Mouse (Mus musculus) heart, postnatal 0 days (tissue): Measurements from ENCODE around the gene Sec14l4. TPM values are rescaled to one million over a fixed set of nuclear protein-coding genes. Genes with fewer than 3 reads are reported as not detected.

ENCODE experiments used
- ATAC-seq: fragments of 200-750 bp; cut with Nextera tagmentation; 2 replicates; pipeline ENCODE4 v1.8.0; 2017; ENCODE audit warnings: low read depth, moderate number of reproducible peaks, moderate library complexity; ENCODE audit not compliant: insufficient read depth
- DNase-seq: peaks from one replicate; pipeline ENCODE4 v3.0.0-alpha.2; 2016; ENCODE audit warnings: low spot score
- H3K27ac ChIP-seq: fragments of 300-500 bp; sonication (generic); 2 replicates; pipeline ENCODE4 v1.5.1; 2014; ENCODE audit warnings: low read depth, mild to moderate bottlenecking
- H3K27me3 ChIP-seq: fragments of 300-500 bp; sonication (generic); 2 replicates; pipeline ENCODE4 v1.6.1; 2014; ENCODE audit warnings: low read length, mixed read lengths; ENCODE audit not compliant: control insufficient read depth, insufficient read depth
- H3K36me3 ChIP-seq: fragments of 300-500 bp; sonication (generic); replicated peaks from 2 replicates; pipeline ENCODE4 v1.6.1; 2014; ENCODE audit warnings: low read length, mixed read lengths; ENCODE audit not compliant: control insufficient read depth, insufficient read depth
- H3K4me1 ChIP-seq: fragments of 300-500 bp; sonication (generic); 2 replicates; pipeline ENCODE4 v1.6.1; 2014; ENCODE audit warnings: antibody characterized with exemption; ENCODE audit not compliant: control insufficient read depth, insufficient read depth
- H3K4me2 ChIP-seq: fragments of 300-500 bp; sonication (generic); 2 replicates; pipeline ENCODE4 v1.6.1; 2014; ENCODE audit warnings: low read depth, mild to moderate bottlenecking, low read length, moderate library complexity
- H3K4me3 ChIP-seq: fragments of 300-500 bp; sonication (generic); 2 replicates; pipeline ENCODE4 v1.5.1; 2014; ENCODE audit warnings: low read depth, low read length
- H3K9ac ChIP-seq: fragments of 300-500 bp; sonication (generic); replicated peaks from 2 replicates; pipeline ENCODE4 v1.6.1; 2014; ENCODE audit warnings: low read depth, low read length, mixed read lengths
- H3K9me3 ChIP-seq: fragments of 300-500 bp; sonication (generic); replicated peaks from 2 replicates; pipeline ENCODE4 v1.6.1; 2016; ENCODE audit warnings: low read length; ENCODE audit not compliant: control insufficient read depth
- CTCF ChIP-seq: IDR thresholded peaks from 2 replicates; pipeline ENCODE4 v1.5.1; 2016; ENCODE audit warnings: antibody characterized with exemption, control low read depth, low read depth
- EP300 ChIP-seq: IDR thresholded peaks from 2 replicates; pipeline ENCODE4 v1.6.1; 2016; ENCODE audit warnings: antibody characterized with exemption, low read depth
- WGBS: fragments of 180-500 bp; shearing (Covaris S2); extraction: QIAGEN DNeasy Blood & Tissue Kit; methylation state at CpG from one replicate; pipeline ENCODE4 v1.1.7; 2014; 5-methylcytosine and 5-hydroxymethylcytosine counted together
- polyA plus RNA-seq: library from polyadenylated mRNA; unstranded; fragments of >200 nt; fragmentation: Nextera tagmentation; extraction: Ambion mirVana; gene quantifications from 2 replicates; pipeline ENCODE4 v1.2.1, GENCODE M21; 2015
- total RNA-seq: library from RNA; depleted of rRNA; stranded (reverse); fragments of >200 nt; gene quantifications from 2 replicates; pipeline ENCODE4 v1.2.3, GENCODE M21; 2014; ENCODE audit warnings: low replicate concordance

The Sec14l4 gene
- total and polyA plus RNA-seq, 2 experiments from 2014 or later, result not detected

- H3K36me3 ChIP-seq, result peaks cover 13% of the 10 kb centered on the region
- H3K4me1 ChIP-seq, result 0 out of 2 replicates have a peak, but pooled peaks cover 4% of the 10 kb centered on the region
- TF ChIP-seq EP300 (no peak), CTCF (no peak)
- peaks cover 19% of the 10 kb centered on the region for H3K27me3 ChIP-seq
- DNase-seq (no peak), ATAC-seq (no peak)
- peak overlapping the region; percentile 62 for H3K4me2 ChIP-seq
- WGBS, result 10% methylated on average over 15 of the region's 15 CpGs
- no peaks in the 10 kb centered on the region for H3K9me3 ChIP-seq
- H3K27ac ChIP-seq, result no peak overlapping the region
- no peak overlapping the region; the same call in 1 of the 2 replicates for H3K9ac ChIP-seq
- peak overlapping the region; percentile 37 for H3K4me3 ChIP-seq
Measured at GRCm38 (mm10) chr11:3983863-3984745, 47.2 kb upstream of the Sec14l4 start.

- DNase-seq (no peak), ATAC-seq (no peak)
- no peaks in the 10 kb centered on the region for H3K4me1 ChIP-seq
- no peak overlapping the region for H3K4me3 ChIP-seq
- no peak for TF ChIP-seq CTCF
- TF ChIP-seq EP300, result no peak
- no peaks in the 10 kb centered on the region for H3K36me3 ChIP-seq
- no peaks in the 10 kb centered on the region for H3K27me3 ChIP-seq
- H3K9me3 ChIP-seq, result no peaks in the 10 kb centered on the region
- no peak overlapping the region for H3K27ac ChIP-seq
- H3K9ac ChIP-seq, result no peak overlapping the region
- no peak overlapping the region for H3K4me2 ChIP-seq
- WGBS, result 59% methylated on average over 3 of the region's 3 CpGs
Measured at GRCm38 (mm10) chr11:3989748-3990147, 41.5 kb upstream of the Sec14l4 start.

- no peak overlapping the region for H3K4me2 ChIP-seq
- 69% methylated on average over 6 of the region's 6 CpGs for WGBS
- H3K4me3 ChIP-seq, result no peak overlapping the region
- DNase-seq, result no peak
- no peak overlapping the region for H3K27ac ChIP-seq
- H3K9me3 ChIP-seq, result no peaks in the 10 kb centered on the region
- TF ChIP-seq EP300 (no peak), CTCF (no peak)
- no peak overlapping the region for H3K9ac ChIP-seq
- peaks cover 14% of the 10 kb centered on the region for H3K27me3 ChIP-seq
- H3K4me1 ChIP-seq, result peaks cover 3% of the 10 kb centered on the region
- ATAC-seq, result no peak
- H3K36me3 ChIP-seq, result no peaks in the 10 kb centered on the region
Measured at GRCm38 (mm10) chr11:3993132-3993531, 38.1 kb upstream of the Sec14l4 start.

- no peak for ATAC-seq
Measured at GRCm38 (mm10) chr11:3993914-3994313, 37.3 kb upstream of the Sec14l4 start.

GRCm38 (mm10) chr11:3995511-3995910 is 35.8 kb upstream of the Sec14l4 start:
- Histone ChIP-seq H3K27me3 (peaks cover 38% of the 10 kb centered on the region), H3K4me3 (no peak overlapping the region), H3K4me2 (no peak overlapping the region), H3K36me3 (no peaks in the 10 kb centered on the region), H3K9ac (no peak overlapping the region), H3K4me1 (peaks cover 10% of the 10 kb centered on the region), H3K27ac (no peak overlapping the region), H3K9me3 (no peaks in the 10 kb centered on the region)
- no peak for DNase-seq
- no peak for TF ChIP-seq EP300
- TF ChIP-seq CTCF, result no peak
- no peak for ATAC-seq
- 69% methylated on average over 5 of the region's 5 CpGs for WGBS

More at GRCm38 (mm10) chr11:3993914-3994313, 37.3 kb upstream of the Sec14l4 start:
- Histone ChIP-seq H3K36me3 (no peaks in the 10 kb centered on the region), H3K4me2 (no peak overlapping the region), H3K4me1 (peaks cover 10% of the 10 kb centered on the region), H3K27ac (no peak overlapping the region), H3K9ac (no peak overlapping the region), H3K9me3 (no peaks in the 10 kb centered on the region), H3K27me3 (peaks cover 22% of the 10 kb centered on the region), H3K4me3 (no peak overlapping the region)
- TF ChIP-seq CTCF, result no peak
- TF ChIP-seq EP300, result no peak
- WGBS, result 80% methylated on average over 6 of the region's 6 CpGs
- DNase-seq, result no peak

- no peak for DNase-seq
- Histone ChIP-seq H3K9me3 (no peaks in the 10 kb centered on the region), H3K27ac (no peak overlapping the region), H3K4me2 (no peak overlapping the region), H3K27me3 (peaks cover 42% of the 10 kb centered on the region), H3K4me1 (peaks cover 10% of the 10 kb centered on the region), H3K9ac (no peak overlapping the region), H3K36me3 (no peaks in the 10 kb centered on the region), H3K4me3 (no peak overlapping the region)
- WGBS, result 81% methylated on average over 3 of the region's 3 CpGs
- TF ChIP-seq EP300 (no peak), CTCF (no peak)
- no peak for ATAC-seq
Measured at GRCm38 (mm10) chr11:3996840-3997239, 34.4 kb upstream of the Sec14l4 start.
